Mouse (Mus musculus) frontal cortex, postnatal 36 days (tissue): Measurements from ENCODE around the gene Polr2g.
"Not testable (repeated sequence)": the region's sequence is repeated elsewhere in the genome, so short reads cannot be mapped to it uniquely, and the experiment has no call there.

Source experiments
- DNase-seq, 2 experiments: peaks; one replicate each; pipeline ENCODE4 v3.0.0; 2022; ENCODE audit warnings: low spot score in 2 of 2

The Polr2g gene

DNA sequence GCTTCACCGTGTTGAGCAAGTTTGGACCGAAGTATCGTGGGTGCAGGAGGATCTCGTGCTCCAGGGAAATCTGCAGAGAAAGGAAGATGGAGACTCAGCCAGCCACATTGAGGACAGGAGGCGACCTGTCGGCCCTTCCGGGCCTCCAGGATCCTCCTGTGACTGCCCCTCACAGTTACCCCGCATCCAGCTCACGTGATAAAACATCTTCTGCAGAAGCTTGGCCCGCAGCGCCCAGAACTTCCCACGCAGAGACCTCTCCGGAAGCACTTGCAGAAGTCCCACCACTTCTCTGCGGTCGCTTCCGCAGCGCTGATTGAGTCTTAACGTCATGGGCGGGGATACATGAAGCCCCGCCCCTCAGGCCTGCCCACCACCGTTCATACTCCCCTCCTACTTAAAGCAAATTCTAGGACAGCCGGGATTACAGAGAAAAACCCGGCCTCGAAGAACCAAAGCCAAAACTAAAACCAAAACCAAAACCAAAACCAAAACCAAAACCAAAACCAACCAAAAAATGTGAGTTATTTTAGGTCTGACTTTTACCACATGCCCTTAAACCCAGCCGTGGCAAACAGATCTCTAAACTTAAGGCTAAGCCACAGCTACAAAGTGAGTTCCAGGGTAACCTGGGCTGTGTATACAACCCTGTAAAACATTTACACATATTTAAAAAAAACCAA is at the start of gene Polr2g:
TSS of gene Polr2g (minus strand) at position 314 of the 683 bp plus-strand sequence.
- DNase-seq: peak; percentile 82 to 91

DNA sequence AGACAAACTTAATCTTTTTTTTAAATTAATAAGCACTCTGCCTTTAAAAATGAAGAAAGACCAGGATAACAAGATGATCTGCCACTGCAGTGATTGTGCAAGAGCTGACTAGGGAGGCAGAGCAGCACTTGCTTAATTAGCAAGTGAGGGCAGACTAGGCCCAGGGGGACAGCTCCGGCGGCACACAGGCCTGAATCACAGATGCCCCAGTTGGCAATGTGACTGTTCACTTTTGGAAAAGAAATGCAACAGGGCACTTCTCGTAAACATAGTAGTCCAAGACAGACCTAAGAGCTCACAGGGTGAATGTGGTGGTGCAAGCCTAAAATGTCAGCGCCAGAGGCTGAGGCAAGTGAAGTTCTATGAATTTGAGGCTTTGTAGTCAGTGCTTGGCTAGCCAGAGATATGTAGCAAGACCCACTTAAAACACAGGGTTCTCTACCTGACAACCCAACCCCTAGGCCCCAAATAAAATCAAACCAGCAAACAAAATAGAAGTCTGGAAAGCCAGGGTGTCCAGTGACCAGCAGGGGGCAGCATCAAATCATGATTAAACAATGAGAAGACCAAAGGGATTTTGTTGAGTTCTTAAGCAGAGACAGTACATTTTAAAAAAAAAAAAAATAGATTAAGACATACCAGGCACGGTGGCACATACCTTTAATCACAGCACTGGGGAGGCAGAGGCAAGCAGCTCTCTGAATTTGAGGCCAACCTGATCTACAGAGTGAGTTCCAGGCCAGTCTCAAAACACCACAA is 46.2 kb upstream of the Polr2g start:
- peak; percentile 71 to 82 for DNase-seq

DNA sequence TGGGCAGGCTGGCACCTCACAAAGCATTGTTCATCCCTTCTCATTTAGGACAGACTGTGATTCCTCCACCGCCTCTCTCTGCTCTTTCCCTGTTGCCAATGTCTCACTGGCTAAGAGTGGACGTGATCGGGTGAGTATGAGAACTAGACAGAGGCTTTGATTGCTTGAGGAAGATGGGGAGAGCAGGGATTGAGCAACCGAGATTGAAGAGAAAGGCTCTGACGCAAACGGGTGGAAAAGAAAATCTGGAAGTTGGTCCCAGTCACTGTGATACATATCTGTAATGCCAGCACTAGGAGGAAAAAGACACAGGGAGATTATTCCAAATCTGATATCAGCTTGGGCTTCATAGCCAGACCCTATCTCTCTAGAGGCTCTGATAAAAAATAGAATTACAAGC is 44.6 kb upstream of the Polr2g start:
- no peak for DNase-seq

DNA sequence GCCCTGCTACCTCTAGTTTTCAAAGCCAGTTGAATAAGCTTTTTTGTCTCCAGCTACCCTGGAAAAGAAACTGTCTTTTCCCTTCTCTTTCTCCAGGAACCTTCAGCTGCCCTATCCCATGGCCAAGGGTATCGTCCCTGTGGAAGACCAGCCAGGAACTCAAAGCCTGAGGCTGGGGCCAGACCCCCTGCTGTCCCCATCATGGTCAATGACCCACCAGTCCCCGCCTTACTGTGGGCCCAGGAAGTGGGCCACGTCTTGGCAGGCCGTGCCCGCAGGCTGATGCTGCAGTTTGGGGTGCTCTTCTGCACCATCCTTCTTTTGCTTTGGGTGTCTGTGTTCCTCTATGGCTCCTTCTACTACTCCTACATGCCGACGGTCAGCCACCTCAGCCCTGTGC is 42.6 kb upstream of the Polr2g start:
- no peak for DNase-seq

DNA sequence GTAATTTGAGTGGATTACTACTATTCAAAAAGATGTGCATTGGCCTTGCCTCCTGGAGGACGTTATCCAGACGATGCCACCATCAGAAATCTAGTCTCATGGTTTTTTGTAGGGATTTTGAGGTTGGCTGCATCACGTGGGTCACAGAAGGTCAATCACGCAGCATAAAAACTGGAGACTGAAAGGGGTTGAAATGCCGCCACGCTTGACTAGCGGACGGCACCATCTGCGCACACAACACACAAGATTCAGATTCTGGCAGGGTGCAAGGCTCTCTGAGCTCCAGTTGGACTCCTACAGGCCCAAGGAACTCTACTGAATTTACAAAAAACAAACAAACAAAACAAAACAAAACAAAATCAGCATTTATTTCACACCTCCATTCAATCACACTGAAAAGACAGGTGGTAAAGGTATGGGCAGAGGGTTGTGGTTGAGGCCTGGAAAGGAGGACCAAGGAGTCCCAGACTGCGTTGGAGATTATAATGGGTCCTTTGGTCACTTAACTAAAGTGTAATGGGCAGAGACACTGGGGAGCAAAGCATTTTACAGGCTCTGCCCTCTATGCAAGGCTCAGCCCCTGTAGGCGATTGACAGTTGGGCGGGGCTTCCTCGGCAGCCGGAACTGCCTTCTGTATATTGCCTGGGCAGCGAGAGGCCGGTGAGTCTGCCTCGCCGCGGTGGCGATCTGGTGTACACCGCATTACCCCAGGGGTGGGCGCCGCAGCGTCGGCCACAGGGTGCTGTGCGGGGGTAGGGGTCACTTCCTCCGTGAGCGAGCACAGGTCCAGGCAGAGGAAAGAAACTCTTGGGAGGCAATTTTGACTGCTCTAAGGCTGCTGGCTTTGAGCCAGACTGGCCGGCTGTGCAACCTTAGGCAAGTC is 41.8 kb upstream of the Polr2g start:
- peak; percentile 69 to 80 for DNase-seq

DNA sequence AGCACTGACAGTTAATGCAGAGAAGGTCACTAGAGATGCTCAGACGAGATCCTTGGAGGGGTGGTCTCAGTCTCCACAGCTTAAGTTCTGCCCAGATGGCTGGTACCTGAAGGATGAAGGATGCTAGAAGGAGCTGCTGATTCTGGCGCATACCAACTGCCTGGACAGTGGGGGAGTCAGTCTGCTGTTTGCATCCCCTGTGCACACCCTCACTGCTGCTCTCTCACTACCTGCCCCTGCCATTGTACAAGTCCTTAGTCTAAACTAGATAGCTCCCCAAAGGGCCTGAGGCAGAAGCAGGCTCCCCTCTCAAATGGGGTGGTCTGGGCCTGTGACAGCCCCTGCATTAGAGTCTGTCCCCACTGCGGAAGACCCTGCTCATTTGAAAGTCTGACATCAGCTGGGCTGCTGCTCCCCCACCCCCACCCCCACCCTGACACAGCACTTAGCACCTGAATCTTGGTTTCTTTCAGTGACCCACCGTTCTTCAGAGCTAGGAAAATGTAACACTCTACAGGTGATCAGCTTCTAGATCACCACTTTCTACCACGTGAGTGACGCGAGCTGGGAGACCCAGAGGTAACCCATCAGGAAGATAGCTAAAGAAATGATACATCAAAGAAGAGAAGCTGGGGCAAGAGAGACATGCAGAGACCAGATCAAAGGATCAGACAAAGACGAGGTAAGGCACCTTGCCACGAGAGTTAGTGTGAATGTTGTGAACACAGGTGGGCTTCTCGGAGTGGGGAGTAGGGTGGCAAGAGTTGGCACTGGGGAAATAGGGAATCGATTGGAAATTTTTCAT is 40.9 kb upstream of the Polr2g start, which contains the start of gene Gng3:
TSS of gene Gng3 (minus strand) at position 92 of the 805 bp plus-strand sequence.
- DNase-seq: peak; percentile 88 to 90

DNA sequence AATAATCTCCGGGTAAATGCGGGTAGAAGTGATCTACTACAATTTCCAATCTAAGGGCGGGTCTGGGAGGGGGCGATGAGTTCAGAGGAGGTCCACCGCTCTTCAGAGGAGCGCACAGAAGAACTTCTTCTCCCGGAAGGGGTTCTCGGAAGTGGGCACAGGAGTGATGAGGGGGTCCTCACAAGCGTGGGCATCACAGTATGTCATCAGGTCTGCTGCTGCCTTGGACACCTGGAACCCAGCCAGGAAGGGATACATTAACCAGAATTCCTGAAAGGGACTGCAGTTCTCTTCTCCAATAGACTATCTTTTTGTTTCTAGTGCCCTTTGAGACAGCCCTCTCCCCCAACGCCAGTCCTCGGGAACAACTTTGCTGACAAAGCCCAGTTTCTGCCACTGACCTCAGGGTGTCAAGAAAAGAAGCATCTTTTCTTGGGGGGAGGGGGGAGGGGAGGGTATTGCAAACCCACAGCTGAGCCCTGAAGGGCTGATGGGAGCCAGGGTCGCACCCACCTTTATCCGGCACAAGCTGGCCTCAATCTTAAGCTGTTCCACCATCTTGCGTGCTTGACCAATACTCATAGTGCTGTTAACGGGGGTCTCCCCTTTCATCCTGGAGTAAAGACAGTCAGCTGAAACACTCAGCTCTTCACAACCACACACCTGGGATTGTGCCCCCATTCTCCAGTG is 39.8 kb upstream of the Polr2g start:
- DNase-seq: peak in 1 of 2 experiments; percentile 48

DNA sequence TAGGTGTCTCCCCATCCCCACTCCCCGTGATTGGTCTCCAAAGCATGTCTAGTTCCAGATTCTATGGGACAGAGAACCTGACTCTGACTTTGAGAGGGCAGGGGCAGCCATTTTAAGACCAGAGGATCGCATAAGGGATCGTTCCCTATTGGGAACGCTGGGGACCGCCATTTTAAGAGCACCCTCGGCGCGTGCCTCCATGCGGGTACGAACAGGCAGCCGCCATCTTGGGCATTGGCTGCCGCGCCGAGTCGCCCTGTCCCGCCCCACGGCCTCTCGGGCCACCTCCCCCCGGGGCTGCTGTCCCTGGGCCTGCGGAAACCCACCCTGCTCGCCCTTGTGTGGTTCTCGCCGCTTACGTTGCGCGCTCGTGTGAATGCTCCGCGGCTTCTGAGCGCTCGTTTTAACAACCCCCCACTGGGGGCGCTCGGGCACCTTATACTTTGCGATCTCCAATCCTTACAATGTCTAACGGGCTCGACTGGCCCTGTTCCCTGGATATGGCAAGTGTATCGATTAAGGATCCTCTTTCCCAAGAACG is 38.9 kb upstream of the Polr2g start, which contains the start of gene Bscl2:
TSS of gene Bscl2 (plus strand) at position 217 of the 541 bp plus-strand sequence.
- DNase-seq: peak; percentile 84 to 91

DNA sequence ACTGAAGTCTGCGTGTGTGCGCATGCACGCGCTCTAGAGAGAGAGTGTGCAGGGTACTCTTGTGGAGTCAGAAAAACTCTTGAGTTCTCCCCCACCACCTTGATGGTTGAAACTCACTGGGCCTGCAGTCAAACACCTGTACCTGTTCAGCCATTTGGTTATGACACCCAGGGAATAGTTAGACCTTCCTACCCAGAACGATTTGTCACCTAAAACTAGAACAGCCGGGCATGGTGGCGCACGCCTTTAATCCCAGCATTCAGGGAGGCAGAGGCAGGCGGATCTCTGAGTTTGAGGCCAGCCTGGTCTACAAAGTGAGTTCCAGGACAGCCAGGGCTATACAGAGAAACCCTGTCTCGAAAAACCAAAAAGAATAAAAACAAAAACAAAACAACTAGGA is 38.0 kb upstream of the Polr2g start:
- not testable (repeated sequence) for DNase-seq

DNA sequence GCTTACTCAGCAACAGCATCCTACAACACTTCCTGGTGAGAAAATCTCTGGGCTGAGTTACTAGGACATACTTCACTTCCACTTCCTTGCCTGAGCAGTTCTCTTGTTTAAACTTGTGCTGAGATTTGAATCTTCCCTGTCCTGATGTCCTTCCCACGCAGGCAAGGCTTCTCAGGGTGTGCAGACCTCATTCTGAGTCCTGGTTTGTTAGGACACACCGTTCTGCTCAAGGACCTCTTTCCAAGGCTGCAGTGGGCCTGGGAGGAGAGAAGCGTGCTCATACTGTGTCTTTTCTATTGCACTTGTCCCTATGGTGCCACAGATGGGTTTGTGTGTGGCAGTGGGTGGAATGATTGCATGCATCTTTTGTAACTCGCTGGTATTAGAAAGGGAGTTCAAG is 34.6 kb upstream of the Polr2g start:
- no peak for DNase-seq

DNA sequence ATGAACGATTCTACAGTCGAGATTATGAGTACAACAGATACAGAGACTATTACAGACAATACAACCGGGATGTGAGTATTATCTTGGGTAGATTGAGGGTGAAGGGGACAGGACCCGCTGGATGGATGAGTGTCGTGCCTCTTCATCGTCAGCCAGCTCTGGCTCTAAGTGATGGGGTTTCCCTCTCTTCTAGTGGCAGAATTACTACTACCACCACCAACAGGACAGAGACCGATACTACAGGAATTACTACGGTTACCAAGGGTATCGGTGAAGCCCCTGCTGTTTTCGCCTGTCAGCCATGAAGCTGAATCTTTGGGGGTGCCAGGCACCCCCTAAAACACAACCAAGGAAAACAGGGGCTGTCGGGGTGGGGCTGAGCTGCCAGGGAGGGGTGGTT is 32.9 kb upstream of the Polr2g start:
- DNase-seq: no peak

DNA sequence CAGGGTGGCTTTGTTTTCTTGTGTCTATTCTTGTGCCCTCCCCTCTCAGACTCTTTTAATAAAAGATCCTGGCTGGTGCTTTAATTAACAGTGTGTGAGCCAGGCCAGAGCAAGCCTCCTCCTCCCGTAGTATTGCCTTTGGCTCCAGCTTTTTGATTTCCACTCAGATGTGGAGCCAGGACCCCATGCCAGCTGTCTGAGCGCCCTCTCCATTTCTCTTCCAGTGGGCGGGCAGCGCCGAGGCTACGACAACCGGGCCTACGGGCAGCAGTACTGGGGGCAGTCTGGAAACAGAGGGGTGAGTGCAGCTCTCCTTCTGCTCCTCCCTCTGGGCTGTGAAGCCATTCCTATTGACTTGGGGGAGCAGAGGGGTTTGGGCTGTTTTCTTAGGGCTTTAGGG is 32.3 kb upstream of the Polr2g start:
- DNase-seq: no peak

DNA sequence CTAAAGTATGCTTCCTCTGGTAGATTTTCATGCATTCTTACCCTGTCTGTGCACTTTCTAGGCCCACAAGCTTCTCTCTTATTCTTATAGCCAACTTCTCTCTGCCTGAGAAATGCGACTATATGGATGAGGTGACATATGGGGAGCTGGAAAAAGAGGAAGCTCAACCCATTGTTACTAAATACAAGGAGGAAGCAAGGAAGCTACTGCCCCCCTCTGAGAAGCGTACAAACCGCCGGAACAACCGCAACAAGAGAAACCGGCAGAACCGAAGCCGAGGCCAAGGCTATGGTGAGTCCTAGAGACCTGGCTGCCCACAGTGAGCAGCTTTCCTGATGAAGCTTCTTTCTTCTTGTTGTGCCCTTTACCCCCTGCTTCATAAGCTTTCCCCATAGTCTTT is 31.3 kb upstream of the Polr2g start, which contains the start of gene AC129217.1:
TSS of gene AC129217.1 (plus strand) at position 114 of the 400 bp plus-strand sequence.
- DNase-seq: no peak

DNA sequence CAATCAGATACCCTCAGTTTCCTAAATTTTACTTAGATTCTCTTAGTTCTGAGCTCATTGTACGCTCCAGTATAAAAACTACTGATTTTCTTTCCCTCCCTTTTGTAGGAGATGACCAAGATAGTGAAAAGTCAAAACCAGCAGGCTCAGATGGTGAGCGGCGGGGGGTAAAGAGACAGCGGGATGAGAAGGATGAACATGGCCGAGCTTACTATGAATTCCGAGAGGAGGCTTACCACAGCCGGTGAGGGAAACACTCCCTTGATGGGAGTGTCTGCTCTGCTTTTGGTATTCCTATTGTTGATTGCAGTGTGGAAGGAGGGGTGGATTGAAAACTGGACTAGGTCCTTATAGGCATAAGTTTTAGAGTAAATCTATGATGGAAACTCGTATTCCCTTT is 24.3 kb upstream of the Polr2g start:
- DNase-seq: no peak

DNA sequence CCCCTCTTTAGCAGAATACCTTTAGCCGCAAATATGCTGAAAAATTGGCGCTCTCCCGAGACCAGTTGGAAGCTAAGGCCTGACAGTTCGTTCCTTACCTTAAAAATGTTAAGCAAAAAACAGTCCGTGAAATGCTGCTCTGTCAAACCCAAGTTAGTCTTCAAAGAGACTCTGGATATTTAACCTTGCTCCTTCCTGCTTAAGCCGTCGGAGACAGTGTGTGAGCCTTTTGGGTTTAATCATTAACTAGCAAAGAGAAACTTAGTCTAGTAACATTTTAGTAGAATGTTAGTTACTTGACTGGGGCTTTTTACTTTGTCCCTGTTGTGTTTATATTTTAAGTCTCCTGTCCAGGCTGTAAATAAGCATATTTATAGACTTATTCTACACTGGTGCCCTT is 22.8 kb upstream of the Polr2g start:
- no peak for DNase-seq

DNA sequence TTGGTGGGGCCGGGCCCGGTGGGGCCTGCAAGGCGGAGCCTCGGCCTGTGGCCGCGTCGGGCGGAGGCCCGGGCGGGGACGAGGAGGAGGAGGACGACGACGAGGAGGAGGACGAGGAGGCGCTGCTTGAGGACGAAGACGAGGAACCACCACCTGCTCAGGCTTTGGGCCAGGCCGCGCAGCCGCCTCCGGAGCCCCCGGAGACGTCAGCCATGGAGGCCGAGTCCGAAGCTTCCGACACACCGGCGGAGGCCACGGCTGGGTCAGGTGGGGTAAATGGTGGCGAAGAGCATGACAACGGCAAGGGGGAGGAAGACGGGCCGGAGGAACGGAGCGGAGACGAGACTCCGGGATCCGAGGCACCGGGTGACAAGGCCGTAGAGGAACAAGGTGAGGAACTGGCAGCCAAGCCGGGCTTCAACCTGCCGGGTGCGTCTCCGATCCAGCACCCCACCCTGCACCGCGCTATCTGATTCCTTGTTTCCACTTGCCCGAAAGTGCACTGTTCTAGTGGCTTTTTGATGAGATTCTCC is 22.1 kb upstream of the Polr2g start:
- DNase-seq: no peak

DNA sequence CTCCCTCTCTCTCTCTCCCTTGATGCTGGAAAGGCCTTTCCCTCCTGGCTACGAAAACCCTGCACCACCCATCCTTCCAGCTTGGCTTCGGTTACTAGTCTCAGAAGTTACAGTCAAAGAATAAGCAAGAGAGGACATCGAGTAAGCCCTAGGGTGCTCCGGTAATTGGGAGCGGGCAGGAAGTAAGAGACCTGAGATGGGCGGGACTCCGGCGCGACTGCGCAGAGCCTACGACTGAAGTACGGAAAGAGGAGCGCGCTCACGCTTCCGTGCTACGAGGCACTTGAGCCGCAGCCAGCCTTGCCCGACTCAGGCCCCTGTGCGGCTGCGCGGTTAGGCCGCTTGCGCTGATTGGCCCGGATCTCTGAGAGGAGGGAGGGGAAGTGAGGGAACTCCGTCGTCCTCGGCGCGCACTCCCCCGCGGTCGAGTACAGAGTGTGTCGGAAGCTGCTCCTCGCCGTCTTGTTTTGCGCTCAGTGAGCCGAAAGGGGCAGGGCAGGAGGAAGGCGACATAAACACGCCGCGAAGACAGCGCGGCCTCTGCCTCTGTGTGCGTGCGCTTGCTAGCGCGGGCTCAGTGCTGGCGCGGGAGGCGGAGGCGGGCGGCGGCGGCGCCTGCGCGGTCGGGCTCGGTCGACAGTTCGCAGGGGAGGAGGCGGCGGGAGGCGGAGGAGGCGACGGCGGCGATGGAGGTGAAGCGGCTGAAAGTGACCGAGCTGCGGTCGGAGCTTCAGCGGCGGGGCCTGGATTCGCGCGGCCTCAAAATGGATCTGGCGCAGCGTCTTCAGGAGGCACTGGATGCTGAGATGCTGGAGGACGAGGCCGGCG is 21.4 kb upstream of the Polr2g start, which contains the start of gene Hnrnpul2:
TSS of gene Hnrnpul2 (plus strand) at position 415 of the 828 bp plus-strand sequence.
- peak; percentile 99 for DNase-seq

DNA sequence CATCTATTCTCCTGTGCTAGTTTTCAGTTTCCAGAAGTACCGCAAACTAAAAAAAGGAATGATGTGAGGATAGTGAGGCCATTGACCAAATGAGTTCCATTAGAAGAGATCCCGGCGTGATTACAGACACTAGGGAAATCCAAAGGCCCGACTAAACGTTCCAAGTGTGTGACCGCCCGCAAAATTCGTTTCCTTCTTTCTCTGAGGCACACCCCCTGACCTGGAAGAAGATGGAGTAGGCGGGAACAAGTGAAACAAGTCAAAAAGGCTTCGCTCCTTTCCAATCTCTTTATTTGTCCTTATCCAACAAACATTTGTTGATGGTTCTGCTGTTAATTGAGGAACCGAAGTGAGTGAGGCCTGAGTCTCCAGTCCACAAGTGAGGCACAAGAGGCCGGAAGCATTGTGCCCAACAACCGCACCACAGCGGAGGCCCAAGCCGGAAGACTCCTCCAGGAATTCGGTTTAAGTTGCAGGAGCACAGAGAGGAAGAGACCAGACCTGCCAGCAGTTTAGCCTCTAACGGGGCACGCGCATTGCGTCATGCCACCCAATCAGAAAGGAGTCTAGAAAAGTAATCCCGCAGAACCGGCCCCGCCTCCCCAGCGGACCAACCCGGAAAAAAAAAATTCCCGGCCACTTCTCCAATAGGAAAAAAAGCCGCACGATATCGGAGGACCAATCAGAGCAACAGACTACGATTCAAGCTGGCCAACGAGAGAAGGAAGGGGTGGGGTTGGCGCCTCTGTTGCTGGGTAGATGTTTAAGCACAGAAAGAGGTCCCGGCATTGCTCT is 20.6 kb upstream of the Polr2g start, which contains the start of gene Ttc9c:
TSS of gene Ttc9c (minus strand) at position 533 of the 795 bp plus-strand sequence.
- peak; percentile 96 to 98 for DNase-seq
